Mouse (Mus musculus) liver, embryonic 12.5 days (tissue): ENCODE results near the gene Atp2a3. TPM values are rescaled to one million over a fixed set of nuclear protein-coding genes. Genes with fewer than 3 reads are reported as not detected.

ENCODE experiments used
- ATAC-seq: fragments of 200-750 bp; cut with Nextera tagmentation; 2 replicates; pipeline ENCODE4 v1.8.0; 2017; ENCODE audit warnings: moderate number of reproducible peaks, mild to moderate bottlenecking, moderate library complexity
- H3K27ac ChIP-seq: fragments of 300-500 bp; sonication (generic); 2 replicates; pipeline ENCODE4 v1.5.1; 2016; ENCODE audit warnings: mild to moderate bottlenecking
- H3K27me3 ChIP-seq: fragments of 300-500 bp; sonication (generic); replicated peaks from 2 replicates; pipeline ENCODE4 v1.6.1; 2016; ENCODE audit warnings: mild to moderate bottlenecking, moderate library complexity
- H3K36me3 ChIP-seq: fragments of 300-500 bp; sonication (generic); 2 replicates; pipeline ENCODE4 v1.6.1; 2016; ENCODE audit warnings: mild to moderate bottlenecking, moderate library complexity
- H3K4me1 ChIP-seq: fragments of 300-500 bp; sonication (generic); 2 replicates; pipeline ENCODE4 v1.6.1; 2016
- H3K4me2 ChIP-seq: fragments of 300-500 bp; sonication (generic); 2 replicates; pipeline ENCODE4 v1.6.1; 2016; ENCODE audit warnings: mild to moderate bottlenecking, moderate library complexity
- H3K4me3 ChIP-seq: fragments of 300-500 bp; sonication (generic); 2 replicates; pipeline ENCODE4 v1.5.1; 2016; ENCODE audit warnings: mild to moderate bottlenecking, moderate library complexity
- H3K9ac ChIP-seq: fragments of 300-500 bp; sonication (generic); 2 replicates; pipeline ENCODE4 v1.6.1; 2016; ENCODE audit warnings: mild to moderate bottlenecking, moderate library complexity
- H3K9me3 ChIP-seq: fragments of 300-500 bp; sonication (generic); replicated peaks from 2 replicates; pipeline ENCODE4 v1.6.1; 2016; ENCODE audit warnings: mild to moderate bottlenecking, moderate library complexity
- WGBS: fragments of 180-500 bp; shearing (Covaris S2); methylation state at CpG from one replicate; pipeline ENCODE4 v1.1.7; 2016; ENCODE audit not compliant: insufficient replicate concordance; 5-methylcytosine and 5-hydroxymethylcytosine counted together
- microRNA-seq: library from miRNA; unstranded; fragments of <30 nt; microRNA quantifications from one replicate; pipeline ENCODE4, GENCODE M21; 2017
- polyA plus RNA-seq: library from polyadenylated mRNA; unstranded; fragments of >200 nt; fragmentation: Nextera tagmentation; extraction: Ambion mirVana; gene quantifications from 2 replicates; pipeline ENCODE4 v1.2.1, GENCODE M21; 2016

The Atp2a3 gene
- polyA plus RNA-seq, 1 experiment from 2014 or later, result 18.9 TPM

DNA sequence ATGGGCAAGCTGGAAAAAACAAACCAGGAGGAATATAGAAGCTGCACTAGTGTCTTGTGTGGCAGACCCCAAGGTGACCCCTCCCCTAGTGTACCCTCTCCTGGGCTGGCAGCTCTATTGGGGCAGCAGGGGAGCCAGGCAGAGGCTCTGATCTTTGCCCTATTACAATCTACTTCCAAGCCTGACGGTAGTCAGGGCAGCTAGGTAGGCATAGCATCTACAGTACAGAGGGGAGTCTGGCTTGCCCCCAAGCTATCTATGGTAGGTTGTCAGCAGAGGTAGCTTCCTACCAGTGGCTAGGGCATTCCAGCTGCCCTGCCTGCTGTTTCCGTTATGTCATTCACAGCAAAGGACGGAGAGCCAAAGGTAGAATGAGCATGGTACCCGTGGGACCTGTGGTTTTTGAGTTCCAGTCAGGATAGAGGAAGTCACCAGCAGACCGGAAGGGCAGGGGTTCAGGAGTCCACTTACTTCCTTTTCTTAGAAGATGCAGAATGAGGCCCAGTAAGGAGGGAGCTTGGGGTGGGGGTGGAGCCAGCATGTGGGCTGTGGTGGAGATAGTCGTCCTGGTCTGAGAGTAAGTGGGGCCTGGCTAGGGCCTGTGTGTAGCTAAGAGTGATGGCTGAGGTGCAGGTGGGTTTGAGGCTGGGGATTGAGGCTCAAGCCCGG lies 63.4 kb downstream of the Atp2a3 start:
- Histone ChIP-seq H3K27ac (no peak overlapping the region), H3K9me3 (no peaks in the 10 kb centered on the region), H3K4me3 (no peak overlapping the region), H3K4me1 (peaks cover 24% of the 10 kb centered on the region), H3K36me3 (no peaks in the 10 kb centered on the region), H3K27me3 (peaks cover 29% of the 10 kb centered on the region), H3K9ac (no peak overlapping the region), H3K4me2 (peak overlapping the region; percentile 32)
- 21% methylated on average over 7 of the region's 7 CpGs for WGBS
- ATAC-seq, result peak; percentile 57

DNA sequence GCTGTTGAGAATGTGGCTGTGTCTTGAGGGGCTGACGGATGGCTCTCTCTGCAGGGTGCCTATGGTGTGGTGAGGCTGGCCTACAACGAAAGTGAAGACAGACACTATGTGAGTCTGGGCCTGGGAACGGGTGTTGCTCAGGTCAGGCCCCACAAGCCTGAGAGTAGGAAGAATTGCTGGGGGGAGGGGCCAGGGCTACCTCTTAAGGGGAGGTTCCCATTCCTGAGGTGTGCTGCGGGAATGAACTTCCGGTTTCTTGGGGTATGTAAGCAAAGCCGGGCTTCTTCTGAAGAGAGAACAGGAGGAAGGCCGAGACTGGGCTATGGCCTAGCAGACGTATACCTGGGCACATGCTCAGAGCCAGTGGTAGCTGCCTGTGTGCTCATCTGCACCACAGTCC lies 66.0 kb downstream of the Atp2a3 start:
- H3K9me3 ChIP-seq, result no peaks in the 10 kb centered on the region
- peaks cover 3% of the 10 kb centered on the region for H3K27me3 ChIP-seq
- ATAC-seq, result no peak
- no peak overlapping the region for H3K4me2 ChIP-seq
- peaks cover 27% of the 10 kb centered on the region for H3K4me1 ChIP-seq
- 40% methylated on average over 8 of the region's 8 CpGs for WGBS
- no peaks in the 10 kb centered on the region for H3K36me3 ChIP-seq
- H3K27ac ChIP-seq, result no peak overlapping the region
- H3K4me3 ChIP-seq, result no peak overlapping the region
- H3K9ac ChIP-seq, result no peak overlapping the region

DNA sequence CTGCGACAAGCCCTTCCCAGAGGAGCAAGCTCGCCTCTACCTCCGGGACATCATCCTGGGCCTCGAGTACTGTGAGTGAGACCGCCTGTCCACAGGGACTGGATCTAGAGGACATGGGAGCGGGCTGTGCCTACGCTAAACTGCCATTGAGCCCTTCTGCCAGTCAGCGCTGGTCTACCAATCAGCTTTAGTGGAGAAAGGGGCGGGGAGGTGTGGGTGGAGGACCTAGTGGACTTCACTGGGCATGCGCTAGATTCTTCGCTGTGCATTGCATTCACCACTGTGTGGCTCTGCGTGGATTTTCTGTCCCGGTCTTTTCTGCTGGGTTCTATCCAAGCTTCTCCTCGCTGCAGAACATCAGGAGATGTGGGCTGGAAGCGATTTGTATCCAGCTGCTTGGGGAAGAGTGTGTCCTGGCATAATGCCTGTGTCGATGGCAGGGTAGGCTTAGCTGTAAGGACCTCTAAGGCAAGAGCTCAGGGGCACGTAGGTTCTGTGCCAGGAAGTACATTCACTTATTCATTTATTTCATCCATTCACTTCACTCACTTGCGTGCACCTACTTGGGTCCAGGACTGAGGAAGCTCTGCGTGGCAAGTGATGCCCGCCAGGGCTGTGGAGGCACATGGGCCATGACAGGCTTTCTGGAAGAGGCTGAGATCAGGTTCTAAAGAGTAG lies 70.0 kb downstream of the Atp2a3 start:
- Histone ChIP-seq H3K36me3 (no peaks in the 10 kb centered on the region), H3K4me3 (peak overlapping the region; percentile 25), H3K4me2 (peak overlapping the region; percentile 67), H3K27me3 (no peaks in the 10 kb centered on the region), H3K4me1 (peaks cover 8% of the 10 kb centered on the region; the same call in 1 of the 2 replicates), H3K9ac (0 out of 2 replicates have a peak overlapping the region, but pooled peaks have one; percentile 36), H3K27ac (no peak overlapping the region), H3K9me3 (no peaks in the 10 kb centered on the region)
- ATAC-seq, result peak; percentile 85
- 38% methylated on average over 20 of the region's 20 CpGs for WGBS

DNA sequence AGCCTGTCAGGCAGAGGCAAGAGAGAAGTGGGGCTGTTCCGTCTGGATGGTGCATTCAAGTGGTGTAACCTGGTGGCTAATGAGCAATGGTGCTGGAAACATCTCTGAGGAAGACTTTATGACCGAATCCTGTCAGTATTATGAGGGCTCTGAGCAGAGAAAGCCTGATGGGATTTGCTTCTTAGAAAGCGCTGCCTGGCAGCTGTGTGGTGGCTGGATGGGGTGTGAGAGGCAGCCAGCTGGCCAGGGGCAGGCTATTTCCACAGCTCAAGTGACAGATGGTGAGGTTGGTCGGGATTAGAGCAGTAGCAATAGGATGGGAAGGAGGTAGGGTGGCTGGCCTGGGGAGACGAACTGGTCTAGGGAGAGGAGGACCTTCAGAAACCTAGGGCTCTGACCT lies 70.6 kb downstream of the Atp2a3 start:
- no peak overlapping the region for H3K4me3 ChIP-seq
- no peak overlapping the region for H3K9ac ChIP-seq
- H3K36me3 ChIP-seq, result no peaks in the 10 kb centered on the region
- H3K4me1 ChIP-seq, result peaks cover 8% of the 10 kb centered on the region; the same call in 1 of the 2 replicates
- 72% methylated on average over 5 of the region's 5 CpGs for WGBS
- H3K4me2 ChIP-seq, result peak overlapping the region; percentile 67
- no peaks in the 10 kb centered on the region for H3K9me3 ChIP-seq
- H3K27me3 ChIP-seq, result no peaks in the 10 kb centered on the region
- no peak for ATAC-seq
- H3K27ac ChIP-seq, result no peak overlapping the region

DNA sequence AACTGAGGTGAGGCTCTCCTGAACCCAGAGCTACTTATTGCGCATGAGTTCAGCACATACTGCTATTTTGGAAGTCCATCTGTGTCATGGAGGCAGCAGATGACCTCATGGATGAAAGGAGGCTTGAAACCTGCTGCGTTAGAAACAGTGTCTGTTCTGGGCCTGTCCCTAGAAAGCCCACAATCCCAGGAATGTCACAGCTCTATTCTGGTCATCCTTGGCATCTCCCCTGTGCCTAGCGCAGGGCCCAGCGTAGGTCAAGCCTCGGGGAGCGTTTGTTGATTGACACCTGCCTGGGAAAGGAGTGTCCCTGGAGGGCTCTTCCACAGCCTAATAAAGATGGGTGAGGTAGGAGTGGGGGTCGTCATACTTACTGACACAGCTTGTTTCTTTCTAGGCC lies 75.1 kb downstream of the Atp2a3 start:
- Histone ChIP-seq H3K9ac (no peak overlapping the region), H3K9me3 (no peaks in the 10 kb centered on the region), H3K27me3 (no peaks in the 10 kb centered on the region), H3K4me2 (no peak overlapping the region), H3K4me3 (no peak overlapping the region), H3K4me1 (peaks cover 3% of the 10 kb centered on the region; the same call in 1 of the 2 replicates), H3K36me3 (no peaks in the 10 kb centered on the region), H3K27ac (no peak overlapping the region)
- ATAC-seq, result no peak
- 75% methylated on average over 7 of the region's 7 CpGs for WGBS

DNA sequence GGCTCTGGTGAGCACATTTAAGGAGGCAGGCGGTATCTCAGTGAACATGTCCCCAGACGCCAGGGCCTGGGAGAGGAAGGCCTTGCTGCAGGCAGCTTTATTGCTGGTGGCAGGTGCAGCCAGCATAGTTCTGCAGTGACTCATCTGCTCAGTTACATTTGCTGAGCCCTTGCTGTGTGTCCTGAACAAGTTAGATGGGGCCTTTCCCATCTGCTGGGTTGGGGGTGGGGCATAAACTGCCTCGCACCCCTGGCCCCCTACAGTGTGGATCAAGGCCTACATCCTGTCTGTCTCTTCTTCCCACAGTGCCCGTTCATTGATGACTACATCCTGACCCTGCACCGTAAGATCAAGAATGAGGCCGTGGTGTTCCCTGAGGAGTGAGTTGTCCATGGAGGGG lies 75.9 kb downstream of the Atp2a3 start:
- 67% methylated on average over 6 of the region's 6 CpGs for WGBS

DNA sequence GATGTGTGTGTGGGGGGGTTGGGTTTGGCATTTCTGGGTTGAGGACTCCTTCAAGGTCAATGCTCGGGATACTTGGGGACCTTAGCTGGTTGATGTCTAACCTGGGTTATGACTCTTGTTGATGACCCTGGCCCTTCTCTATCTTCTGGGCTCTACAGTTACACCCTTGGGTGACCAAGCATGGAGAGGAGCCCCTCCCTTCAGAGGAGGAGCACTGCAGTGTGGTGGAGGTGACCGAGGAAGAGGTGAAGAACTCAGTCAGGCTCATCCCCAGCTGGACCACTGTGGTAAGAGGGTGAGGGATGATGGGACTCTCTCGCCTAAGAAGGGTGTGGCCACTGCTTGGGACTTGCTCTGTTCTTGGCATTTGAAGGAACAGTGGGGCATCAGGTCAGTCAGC lies 76.7 kb downstream of the Atp2a3 start:
- no peak overlapping the region for H3K27ac ChIP-seq
- H3K36me3 ChIP-seq, result no peaks in the 10 kb centered on the region
- no peaks in the 10 kb centered on the region for H3K4me1 ChIP-seq
- WGBS, result 67% methylated on average over 3 of the region's 3 CpGs
- no peak overlapping the region for H3K4me3 ChIP-seq
- no peak overlapping the region for H3K9ac ChIP-seq
- H3K27me3 ChIP-seq, result no peaks in the 10 kb centered on the region
- ATAC-seq, result no peak
- H3K9me3 ChIP-seq, result no peaks in the 10 kb centered on the region
- no peak overlapping the region for H3K4me2 ChIP-seq

More for the DNA sequence above, 75.9 kb downstream of the Atp2a3 start:
- H3K27ac ChIP-seq, result no peak overlapping the region
- H3K4me2 ChIP-seq, result no peak overlapping the region
- ATAC-seq, result no peak
- no peaks in the 10 kb centered on the region for H3K9me3 ChIP-seq
- no peaks in the 10 kb centered on the region for H3K27me3 ChIP-seq
- no peak overlapping the region for H3K4me3 ChIP-seq
- no peaks in the 10 kb centered on the region for H3K4me1 ChIP-seq
- no peak overlapping the region for H3K9ac ChIP-seq
- H3K36me3 ChIP-seq, result no peaks in the 10 kb centered on the region

DNA sequence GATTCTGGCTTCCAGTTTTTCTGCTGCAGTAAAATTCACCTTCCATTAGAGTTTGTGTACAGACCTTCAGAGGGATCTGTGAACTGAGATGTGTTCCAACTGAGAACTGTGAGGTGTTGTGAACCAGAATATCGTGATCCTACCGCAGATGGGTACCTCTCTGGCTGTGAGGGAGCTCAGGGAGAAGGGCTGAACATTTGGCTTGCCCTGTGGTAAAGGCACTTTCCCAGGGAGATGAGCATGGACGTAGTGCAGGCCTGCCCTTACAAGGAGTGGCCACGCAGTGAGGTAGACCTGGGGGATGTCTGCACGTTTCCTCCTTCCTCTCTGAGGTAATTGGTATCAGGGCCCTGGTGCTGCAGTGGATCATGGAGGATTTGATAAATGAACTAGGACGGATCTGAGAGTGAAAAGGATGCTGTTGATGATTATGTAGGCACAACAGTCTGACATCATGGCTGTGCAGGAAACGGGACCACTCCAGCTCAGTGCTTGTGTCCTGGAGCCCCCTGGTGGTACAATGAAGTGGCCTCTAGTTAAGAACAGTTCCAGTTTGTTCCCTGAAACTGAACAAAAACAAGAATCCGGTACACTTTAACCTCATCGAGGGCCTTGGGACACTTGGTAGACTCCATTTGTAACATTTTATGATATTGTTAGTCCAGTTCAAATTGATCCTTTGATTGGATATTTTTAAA lies 78.3 kb downstream of the Atp2a3 start:
- Histone ChIP-seq H3K4me3 (no peak overlapping the region), H3K4me1 (no peaks in the 10 kb centered on the region), H3K9ac (no peak overlapping the region), H3K36me3 (no peaks in the 10 kb centered on the region), H3K27me3 (no peaks in the 10 kb centered on the region), H3K4me2 (no peak overlapping the region), H3K9me3 (no peaks in the 10 kb centered on the region), H3K27ac (no peak overlapping the region)
- 56% methylated on average over 9 of the region's 9 CpGs for WGBS
- ATAC-seq, result no peak

Small RNAs within 50 kb of the gene (microRNA-seq; reads per million reads assigned to microRNA genes)
- gene Gm44467, result not detected

Other genes with a start within 250 kb of the Atp2a3 start
- gene Cyb5d2, start 165.0 kb upstream of the Atp2a3 start, polyA plus RNA-seq, result 4.9 and 5.0 TPM in 2 replicates
- gene Zzef1, start 164.9 kb upstream of the Atp2a3 start, polyA plus RNA-seq, result 5.6 and 6.6 TPM in 2 replicates
- 12.7 and 15.0 TPM in 2 replicates for gene P2rx1, start 37.9 kb downstream of the Atp2a3 start, polyA plus RNA-seq
- gene Camkk1, start 57.8 kb downstream of the Atp2a3 start, polyA plus RNA-seq, result 1.8 and 1.9 TPM in 2 replicates
- 7.5 and 7.9 TPM in 2 replicates for gene Ncbp3, start 86.6 kb downstream of the Atp2a3 start, polyA plus RNA-seq
- gene Itgae, start 129.4 kb downstream of the Atp2a3 start, polyA plus RNA-seq, result 0.14 and 0.19 TPM in 2 replicates
- gene Haspin, start 177.1 kb downstream of the Atp2a3 start, polyA plus RNA-seq, result 18.4 and 18.5 TPM in 2 replicates
- 0.32 and 0.54 TPM in 2 replicates for gene P2rx5, start 199.3 kb downstream of the Atp2a3 start, polyA plus RNA-seq
- 108 and 110 TPM in 2 replicates for gene Emc6, start 215.9 kb downstream of the Atp2a3 start, polyA plus RNA-seq
- gene Tax1bp3, start 215.9 kb downstream of the Atp2a3 start, polyA plus RNA-seq, result 44.2 and 44.5 TPM in 2 replicates
- gene Ctns, start 237.9 kb downstream of the Atp2a3 start, polyA plus RNA-seq, result 7.5 and 8.2 TPM in 2 replicates
- gene Shpk, start 238.3 kb downstream of the Atp2a3 start, polyA plus RNA-seq, result 2.1 and 2.3 TPM in 2 replicates